Mouse (Mus musculus) monocyte, adult 2 months (primary cell): ENCODE results near the gene Asb11.

ENCODE experiments used
- DNase-seq, 2 experiments: peaks; one replicate each; pipeline ENCODE4 v3.0.0; 2022; ENCODE audit warnings: low spot score in 2 of 2, low read depth in 1 of 2

The Asb11 gene

DNA sequence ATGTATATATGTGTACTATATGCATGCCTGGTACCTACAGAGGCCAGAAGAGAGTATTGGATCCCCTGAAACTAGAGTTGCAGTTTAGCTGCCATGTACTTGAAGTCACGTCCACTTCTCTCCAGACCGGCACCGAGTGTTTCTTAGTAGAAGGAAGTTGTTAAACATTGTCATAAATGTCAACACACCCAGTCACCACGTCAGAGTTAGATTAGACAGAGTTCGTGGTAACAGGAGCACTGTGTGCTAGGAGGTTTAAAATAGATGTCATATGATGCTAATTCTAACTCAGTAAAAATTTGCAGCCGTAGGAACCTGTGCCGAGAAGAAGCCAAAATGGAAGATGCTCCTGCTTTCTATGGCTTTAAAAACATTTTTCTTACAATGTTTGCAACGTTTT is at the start of gene Asb11:
TSS of gene Asb11 (plus strand) at position 286 of the 400 bp plus-strand sequence.
- DNase-seq: no peak

DNA sequence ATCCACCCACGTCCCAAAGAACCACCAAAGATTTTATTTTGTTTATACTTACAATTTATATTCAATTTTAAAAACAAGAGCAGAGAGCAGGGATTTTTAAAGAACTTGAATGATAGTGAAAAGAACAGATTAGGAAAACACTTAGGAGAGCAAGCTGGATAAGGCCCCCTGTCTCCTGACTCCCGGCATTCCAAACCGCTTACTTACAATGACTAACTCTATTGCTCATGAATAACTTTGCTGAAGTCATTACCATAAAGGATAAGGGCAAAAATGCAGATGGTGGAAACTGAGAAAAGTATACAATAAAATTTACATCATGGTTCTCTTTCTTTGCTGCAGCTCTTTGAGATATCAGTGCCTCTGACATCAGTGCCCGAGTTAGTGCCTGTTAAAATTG is 42.7 kb upstream of the Asb11 start:
- DNase-seq: no peak

DNA sequence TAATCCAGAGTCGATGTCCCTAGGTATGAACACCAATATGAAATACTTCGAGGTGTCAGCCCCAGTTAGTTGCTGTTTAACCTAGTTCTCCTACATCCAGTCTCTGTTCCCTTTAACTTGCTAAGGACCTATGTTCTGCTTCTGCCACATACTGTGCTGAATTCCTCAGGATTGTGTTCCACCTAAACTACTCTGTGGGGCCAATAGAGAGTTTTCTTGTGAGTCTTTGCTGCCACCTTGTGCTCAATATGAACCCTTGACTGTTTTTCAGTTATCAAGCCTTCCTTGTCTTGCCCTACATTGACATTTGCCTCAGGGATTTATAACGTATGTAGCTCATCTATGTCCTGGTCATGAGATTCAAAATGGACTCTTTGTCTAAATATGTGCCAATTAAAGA is 38.3 kb upstream of the Asb11 start:
- DNase-seq: no peak

DNA sequence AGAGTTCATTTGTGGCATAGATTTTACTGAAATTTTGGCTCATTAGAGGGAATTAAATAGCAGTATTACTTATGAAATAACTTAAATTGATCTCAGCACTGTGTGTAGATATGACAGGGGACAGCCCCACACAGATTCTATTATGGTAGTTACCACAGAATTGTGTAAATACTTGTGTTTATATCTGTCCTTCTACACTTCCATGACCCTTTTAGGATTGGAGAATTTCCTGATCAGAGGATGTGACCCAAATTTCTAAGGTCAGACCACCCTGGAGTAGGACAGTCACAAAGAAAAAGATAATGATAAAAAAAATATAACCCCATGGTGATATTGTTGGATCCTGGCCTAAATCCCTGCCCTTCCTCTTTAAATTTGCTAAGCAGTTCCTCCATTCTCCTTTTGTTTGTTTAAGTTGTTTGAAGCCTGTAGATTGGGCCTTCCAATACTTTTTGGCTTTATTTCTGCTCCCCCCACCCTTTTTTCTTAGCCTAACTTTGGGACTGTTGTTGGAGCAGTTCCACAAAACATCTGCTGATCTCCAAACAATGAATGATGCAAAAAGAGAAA is 31.6 kb upstream of the Asb11 start:
- DNase-seq: no peak

DNA sequence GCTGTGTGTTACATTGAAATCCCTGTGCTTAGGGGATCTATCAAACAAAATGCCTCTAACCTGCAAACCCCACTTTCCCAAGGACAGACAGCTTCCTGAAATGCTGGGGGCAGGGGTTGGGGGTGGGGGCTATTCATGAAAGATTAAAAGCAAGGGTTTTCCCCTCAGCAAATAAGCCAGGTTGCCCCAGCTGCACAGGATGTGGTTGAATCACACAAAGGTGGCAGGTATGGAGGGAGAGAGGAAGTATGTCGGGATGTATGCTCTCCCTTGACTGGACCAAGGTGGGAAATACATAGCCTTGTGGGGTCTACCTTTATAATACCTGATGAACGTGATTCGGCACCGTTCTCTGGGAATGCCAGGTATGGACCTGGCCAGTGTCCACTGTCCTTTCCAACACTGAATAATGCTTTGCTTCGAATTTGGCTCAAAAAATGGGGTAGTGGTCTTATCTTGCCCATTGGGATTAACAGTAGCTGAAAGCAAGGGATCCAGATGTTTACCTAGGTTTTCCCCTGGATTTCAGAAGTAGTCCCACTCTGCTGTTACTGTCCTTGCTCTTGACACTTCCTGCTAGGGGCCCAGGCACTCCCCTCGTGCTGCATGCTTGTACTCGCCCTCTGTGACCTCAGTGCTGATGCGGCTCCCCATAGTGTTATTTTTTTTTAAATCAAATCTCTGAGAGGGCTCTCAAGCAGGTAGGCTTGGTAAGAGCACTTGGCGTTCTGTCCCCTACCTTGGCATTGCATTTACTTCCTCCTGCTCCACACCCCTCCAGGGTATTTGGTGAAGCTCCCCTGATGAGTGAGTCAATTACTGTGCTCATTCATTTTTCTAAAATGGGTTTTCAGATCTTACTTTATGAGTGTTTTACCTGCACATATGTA is 30.4 kb upstream of the Asb11 start:
- DNase-seq: no peak

DNA sequence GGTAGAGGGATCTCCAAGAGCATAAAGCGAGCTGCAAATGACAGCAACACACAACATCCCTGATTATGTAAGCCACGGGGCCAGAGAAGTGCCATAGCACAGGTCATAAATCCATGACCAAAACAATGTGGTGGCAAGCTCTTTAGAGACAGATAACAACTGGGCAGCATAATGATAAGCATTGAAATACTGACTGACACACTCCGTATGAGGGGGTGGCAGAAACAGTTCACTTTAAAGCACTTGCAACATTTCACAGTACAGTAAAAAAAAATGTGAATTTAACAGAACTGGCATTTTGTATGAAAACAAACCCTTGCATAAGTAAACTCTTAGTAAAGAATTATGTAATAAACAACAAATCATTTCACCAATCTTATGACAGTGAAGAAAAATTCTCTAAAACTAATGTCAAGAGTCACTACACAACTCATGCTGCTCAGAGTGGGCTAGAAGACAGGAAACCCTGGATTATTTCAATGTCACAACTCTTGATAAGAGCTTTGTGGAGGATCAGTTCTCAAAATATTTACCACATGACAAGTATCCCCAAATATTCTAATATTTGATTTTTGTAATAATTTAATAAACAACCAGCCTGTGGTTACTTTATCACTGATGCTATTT is 28.4 kb upstream of the Asb11 start:
- no peak for DNase-seq

DNA sequence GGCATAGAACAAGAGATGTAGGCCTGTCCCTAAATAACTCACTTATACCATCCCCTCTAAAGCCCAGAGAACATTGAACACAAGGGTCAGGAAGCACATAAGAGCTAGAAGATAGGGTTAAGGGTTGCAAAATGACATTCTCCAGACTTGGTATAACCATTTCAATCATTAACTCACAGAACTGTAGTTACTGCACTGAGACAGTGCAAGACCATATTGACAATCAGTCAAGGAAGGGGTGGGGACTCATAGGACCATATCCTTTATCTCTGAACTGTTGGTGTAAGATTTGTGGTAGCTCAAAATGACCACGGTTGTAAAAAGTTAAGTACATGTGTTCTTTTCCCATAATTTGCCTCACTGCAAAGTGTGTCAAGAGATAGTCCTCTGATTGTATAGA is 26.2 kb upstream of the Asb11 start:
- DNase-seq: no peak

DNA sequence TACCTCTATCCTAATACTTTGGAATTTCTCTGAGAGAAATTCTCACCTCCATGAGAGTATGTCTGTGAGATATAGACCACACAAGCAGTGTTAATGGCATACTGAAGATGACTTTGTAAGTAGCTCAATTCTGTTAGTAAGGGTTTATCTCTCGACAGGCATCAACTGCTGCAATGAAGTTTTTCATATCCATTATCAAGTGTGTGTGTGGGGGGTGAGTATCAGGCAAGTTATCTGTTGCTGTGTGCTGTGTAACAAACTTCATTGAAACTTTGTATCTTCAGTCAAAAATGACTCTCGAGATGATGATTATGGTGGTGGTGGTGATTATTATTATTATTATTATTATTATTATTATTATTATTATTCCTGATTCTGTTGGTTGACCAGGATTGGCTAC is 20.0 kb upstream of the Asb11 start:
- DNase-seq: no peak

DNA sequence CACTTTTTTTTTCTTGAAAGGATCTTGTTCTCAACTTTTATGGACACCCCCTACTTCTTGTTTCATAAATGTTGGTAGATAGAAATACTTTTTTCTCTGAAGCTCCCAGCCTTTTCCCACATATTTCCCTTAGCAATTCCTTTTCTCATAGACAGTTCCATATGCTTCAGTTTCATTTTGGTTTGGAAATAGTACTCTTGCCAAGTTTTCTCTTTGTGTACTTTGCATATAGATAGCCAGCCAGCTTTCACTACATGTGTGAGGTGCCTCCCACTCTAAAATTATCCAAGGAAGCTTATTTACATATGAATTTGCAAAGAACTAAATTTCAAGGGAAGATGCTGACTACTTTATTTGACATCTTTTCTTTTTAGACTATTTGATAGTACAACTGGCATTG is 18.8 kb upstream of the Asb11 start:
- DNase-seq: no peak

DNA sequence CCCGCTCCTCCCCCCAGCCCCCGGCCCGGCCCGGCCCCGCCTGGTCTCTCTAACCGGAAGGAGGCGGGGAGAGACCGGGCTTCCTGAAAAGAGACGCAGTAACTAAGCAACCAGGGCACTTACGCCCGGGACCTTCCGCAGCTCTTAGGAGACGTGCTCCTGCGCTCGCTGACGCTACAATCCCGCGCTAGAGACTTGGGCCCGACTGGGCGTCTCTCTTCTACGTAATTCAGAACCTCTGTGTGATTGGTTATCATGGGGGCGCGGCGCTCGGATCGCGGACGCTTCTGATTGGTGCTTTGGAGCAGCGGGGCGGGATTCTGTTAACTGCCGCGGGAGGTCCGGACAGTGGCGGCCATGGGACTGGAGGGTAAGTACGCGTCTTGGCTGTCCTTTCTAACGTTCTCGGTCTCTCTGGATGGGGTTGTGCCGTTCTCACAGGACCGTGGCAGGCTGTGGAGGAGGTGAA is 17.3 kb upstream of the Asb11 start, which contains the start of gene Piga:
TSS of gene Piga (plus strand) at position 317 of the 469 bp plus-strand sequence.
- peak; percentile 73 to 81 for DNase-seq

DNA sequence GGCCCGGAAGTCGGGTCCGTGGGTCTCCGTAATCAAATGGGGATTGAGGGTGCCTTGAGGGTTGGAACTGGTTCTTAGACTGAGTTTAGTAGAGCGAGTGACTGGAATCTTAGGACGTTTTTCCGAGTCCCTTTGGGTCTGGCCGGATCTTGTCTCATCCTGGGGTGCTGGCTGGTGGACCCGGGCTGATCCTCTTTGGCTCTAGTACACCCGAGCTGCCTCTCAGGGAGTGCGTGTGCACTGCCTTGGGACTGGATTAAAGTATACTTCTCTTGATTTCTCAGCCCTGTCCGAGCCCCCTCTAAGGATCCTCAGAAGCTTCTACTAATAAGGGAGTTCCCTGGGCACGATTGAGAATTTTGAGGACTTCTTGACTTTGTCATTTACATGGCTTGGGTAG is 16.8 kb upstream of the Asb11 start:
- no peak for DNase-seq

DNA sequence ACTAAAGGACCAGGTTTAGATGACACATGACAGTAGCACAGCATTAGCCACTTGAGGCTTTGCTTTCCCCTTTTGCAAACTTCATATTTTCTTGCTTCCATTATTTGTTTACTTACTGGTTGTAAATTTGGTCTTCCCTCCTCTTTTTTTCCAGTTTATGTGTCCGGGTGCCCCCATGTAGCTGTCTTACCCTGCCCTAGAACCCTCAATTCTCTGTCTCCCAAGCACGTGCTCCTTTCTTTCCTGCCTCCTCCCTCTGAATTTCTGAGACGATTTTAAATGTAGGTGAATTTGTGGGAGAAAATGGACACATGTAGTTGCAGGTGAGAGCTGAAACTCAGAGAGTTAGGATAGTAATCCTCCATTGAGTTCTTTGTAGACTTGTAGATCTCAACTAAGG is 16.3 kb upstream of the Asb11 start:
- DNase-seq: no peak

DNA sequence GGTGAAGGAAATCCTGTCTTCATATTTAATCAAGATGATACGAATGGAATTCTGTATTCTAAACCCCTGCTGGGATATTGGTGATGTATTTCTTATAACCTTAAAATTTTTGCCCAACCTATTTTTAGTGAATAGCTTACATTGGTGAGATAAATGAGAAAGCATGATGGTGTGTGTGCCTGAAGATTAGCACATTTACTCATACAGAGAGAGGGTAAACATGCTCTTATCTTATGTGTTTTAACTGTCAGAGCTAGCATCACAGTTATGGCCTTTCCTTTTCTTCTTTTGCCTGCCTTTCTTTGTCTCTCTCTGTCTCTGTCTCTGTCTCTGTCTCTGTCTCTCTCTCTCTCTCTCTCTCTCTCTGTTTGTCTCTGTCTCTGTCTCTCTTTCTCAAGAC is 12.0 kb upstream of the Asb11 start:
- no peak for DNase-seq

DNA sequence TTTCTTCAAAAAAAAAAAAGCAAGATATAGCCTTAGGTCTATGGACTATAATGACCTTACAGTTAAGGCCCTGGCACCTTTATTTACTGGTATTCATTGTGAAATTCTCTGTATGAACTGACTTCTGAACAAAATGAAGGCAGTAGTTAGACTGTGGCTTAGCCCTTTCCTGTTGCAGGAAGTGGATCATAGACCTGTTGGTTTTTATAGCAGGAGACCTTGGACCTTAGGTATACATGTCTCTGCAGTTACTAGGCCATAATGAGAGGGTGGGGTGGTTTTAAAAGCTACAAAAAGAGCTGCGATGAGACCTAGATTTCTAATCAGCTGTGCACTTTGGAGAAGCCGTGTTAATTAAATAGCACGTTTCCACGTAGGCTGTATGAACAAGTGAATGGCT is 9.5 kb upstream of the Asb11 start:
- no peak for DNase-seq

DNA sequence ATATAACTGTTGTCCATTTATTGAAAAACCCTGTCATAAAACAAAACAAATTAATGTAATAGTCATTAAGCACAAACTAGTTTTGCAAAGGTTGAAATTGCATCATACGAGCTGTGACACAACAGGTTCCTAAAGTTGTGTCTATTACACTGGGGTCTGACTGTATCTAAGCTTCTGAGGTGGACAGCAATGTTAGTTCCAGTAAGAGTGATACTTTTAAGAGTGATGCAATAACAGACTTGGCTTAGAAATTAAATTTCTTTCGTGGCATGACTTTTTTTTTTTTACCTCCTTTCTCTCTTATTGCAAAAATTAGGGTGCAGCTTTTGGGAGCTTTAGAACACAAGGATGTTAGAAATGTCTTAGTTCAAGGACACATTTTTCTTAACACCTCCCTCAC is 8.6 kb upstream of the Asb11 start:
- no peak for DNase-seq

DNA sequence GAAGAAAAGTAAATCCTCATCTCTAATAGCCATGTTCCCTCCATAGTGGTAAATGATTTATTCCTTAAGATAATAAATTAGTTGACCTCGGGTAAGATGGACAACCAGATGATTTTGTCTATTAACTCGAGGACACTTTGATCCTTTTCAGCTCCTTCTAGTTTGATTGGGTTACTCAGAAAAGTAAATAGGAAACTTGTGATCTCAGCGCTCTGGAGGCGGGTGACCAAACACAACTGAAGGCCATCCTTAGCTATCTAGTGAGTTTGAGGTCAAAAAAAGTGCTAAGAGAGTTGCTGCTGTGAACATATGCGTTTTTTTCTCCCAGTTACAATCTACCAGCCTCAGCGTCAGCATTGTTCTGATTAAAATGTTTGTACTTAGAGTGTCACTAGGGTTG is 6.2 kb upstream of the Asb11 start:
- DNase-seq: no peak

DNA sequence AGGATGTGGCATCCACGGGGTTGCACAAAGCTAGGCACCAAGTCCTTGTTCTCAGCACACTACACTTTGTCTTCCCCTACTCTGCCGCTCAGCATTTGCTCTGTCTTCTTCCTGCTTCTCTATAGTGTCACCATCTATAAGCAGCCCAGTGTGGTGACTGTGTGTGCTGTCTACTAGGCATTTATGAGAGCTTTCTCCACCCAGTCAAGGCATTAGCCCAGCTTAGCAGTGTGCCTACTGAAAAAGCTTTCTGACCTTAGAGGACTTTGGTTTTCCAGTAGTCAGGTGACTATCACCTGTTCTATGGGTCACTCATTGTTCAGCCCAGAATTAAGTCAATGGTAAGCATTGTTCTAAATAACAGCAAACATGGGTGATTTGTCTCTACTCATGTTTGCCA is 5.7 kb upstream of the Asb11 start:
- no peak for DNase-seq

DNA sequence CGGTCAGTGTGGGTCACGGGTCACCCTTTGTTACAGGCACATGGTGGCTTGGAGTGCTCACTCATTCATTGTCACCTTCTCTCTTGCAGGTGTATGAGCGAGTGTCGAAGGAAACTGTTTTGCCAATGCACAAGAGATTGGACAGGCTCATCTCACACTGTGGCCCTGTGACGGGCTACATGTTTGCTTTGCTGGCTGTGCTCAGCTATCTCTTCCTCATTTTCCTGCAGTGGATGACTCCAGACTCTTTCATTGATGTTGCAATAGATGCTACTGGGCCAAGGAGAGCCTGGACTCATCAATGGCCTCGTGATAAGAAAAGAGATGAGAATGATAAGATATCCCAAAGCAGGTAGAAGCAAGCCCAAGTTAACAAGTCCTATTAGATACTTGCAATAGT is 5.3 kb upstream of the Asb11 start:
- DNase-seq: no peak

DNA sequence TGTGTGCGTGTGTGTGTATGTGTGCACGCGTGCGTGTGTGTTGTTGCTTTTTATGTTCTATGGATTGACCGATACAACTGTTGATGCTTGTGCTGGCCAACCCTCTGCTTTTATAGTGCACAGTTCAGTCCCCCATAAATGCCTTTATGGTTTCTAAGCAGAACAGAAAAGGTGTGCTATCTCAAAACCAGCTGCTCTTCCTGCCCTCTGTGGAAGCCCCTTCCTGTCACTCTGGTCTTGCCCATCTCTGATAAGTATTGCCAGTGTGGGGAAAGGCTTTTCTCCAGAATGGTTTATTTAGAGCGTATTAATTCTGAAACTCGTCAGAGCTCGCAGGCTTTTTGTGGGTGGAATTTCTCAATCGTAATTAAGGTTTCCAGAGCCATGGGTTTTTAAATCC is 4.1 kb upstream of the Asb11 start:
- no peak for DNase-seq

DNA sequence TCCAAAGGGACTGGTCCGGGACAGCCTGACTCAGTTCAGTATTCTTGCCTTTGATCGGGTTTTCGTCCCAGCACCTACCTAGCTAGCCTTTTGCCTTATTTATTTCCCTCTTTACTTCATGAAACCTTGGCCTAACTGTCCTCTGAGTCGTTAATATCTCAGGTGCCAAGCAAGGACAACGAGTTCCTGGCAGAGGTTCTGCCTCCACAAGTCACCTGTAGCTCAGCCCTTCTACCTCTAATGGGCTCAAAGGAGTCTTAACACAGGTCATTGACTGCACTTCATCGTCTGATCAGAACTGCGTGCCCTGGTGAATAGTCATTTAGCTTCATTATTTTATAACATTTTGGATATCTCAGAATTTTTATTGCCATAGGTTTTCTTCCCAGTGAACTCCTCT is 2.7 kb downstream of the Asb11 start:
- DNase-seq: no peak

DNA sequence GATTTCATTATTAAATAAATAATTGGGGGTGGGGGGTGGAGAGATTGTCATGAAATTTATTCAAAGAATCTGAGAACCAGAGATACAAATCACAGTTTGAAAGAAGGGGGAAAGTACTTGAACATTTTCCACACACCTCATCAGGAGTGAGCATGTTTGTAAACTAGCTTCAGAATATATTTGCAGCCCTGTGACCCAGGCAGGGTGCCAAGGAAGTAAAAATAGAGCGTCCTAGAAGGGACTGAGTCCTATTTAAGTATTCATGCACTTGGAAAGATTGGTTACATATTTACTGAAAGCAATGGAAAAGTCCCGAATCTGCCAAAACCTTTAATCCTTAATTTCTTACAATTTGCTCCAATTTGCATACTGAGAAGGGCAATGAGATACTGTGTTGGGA is 3.3 kb downstream of the Asb11 start:
- no peak for DNase-seq

DNA sequence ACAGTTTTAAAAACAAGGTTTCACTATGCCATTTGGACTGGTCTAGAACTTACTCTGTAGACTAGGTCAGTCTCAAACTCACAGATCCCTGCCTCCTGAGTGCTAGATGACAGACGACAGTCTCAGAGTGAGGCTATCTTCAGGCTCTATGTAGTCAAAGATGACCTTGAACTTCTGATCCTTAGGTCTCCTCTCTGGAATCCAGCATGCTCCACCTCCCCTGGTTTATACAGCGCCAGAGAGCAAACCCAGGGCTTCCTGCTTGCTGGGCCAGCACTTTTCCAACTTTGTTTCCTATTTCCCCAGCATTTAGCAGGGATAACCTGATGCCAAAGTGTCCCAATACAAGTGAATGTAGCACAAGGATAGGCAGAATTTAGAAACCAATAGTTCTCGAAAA is 3.9 kb downstream of the Asb11 start:
- DNase-seq: no peak
